Mouse (Mus musculus) forebrain, embryonic 11.5 days (tissue): ENCODE data around the gene Cdh13. TPM values are rescaled to one million over a fixed set of nuclear protein-coding genes. Genes with fewer than 3 reads are reported as not detected.

Experiments used
- ATAC-seq: fragments of 200-750 bp; cut with Nextera tagmentation; replicated peaks from 2 replicates; pipeline ENCODE4 v1.8.0; 2017; ENCODE audit warnings: moderate TSS enrichment; ENCODE audit not compliant: low FRiP score
- DNase-seq: peaks from one replicate; pipeline ENCODE4 v3.0.0-alpha.2; 2017; ENCODE audit warnings: low spot score
- H3K27ac ChIP-seq: fragments of 300-500 bp; sonication (generic); 2 replicates; pipeline ENCODE4 v1.5.1; 2014; ENCODE audit warnings: low read depth, low read length
- H3K27me3 ChIP-seq: fragments of 300-500 bp; sonication (generic); 2 replicates; pipeline ENCODE4 v1.6.1; 2014; ENCODE audit warnings: mild to moderate bottlenecking, low read length, mixed read lengths; ENCODE audit not compliant: control insufficient read depth, insufficient read depth
- H3K36me3 ChIP-seq: fragments of 300-500 bp; sonication (generic); 2 replicates; pipeline ENCODE4 v1.6.1; 2014; ENCODE audit warnings: mild to moderate bottlenecking, low read length, moderate library complexity, mixed read lengths; ENCODE audit not compliant: control insufficient read depth, insufficient read depth
- H3K4me1 ChIP-seq: fragments of 300-500 bp; sonication (generic); replicated peaks from 2 replicates; pipeline ENCODE4 v1.6.1; 2014; ENCODE audit warnings: low read length, mixed read lengths; ENCODE audit not compliant: control insufficient read depth, insufficient read depth
- H3K4me2 ChIP-seq: fragments of 300-500 bp; sonication (generic); 2 replicates; pipeline ENCODE4 v1.6.1; 2014; ENCODE audit warnings: low read depth, mild to moderate bottlenecking, low read length, moderate library complexity, mixed read lengths; ENCODE audit not compliant: severe bottlenecking
- H3K4me3 ChIP-seq: fragments of 300-500 bp; sonication (generic); 2 replicates; pipeline ENCODE4 v1.5.1; 2014; ENCODE audit warnings: low read depth, low read length
- H3K9ac ChIP-seq: fragments of 300-500 bp; sonication (generic); 2 replicates; pipeline ENCODE4 v1.6.1; 2014; ENCODE audit warnings: low read length
- H3K9me3 ChIP-seq: fragments of 300-500 bp; sonication (generic); 2 replicates; pipeline ENCODE4 v1.6.1; 2016; ENCODE audit warnings: low read length, mixed read lengths; ENCODE audit not compliant: control insufficient read depth
- WGBS: fragments of 180-500 bp; shearing (Covaris S2); extraction: QIAGEN DNeasy Blood & Tissue Kit; methylation state at CpG from one replicate; pipeline ENCODE4 v1.1.7; 2014; 5-methylcytosine and 5-hydroxymethylcytosine counted together
- polyA plus RNA-seq: library from polyadenylated mRNA; unstranded; fragments of >200 nt; fragmentation: Nextera tagmentation; extraction: Ambion mirVana; gene quantifications from 2 replicates; pipeline ENCODE4 v1.2.1, GENCODE M21; 2014

Gene Cdh13
- 5.6 and 7.4 TPM in 2 replicates for polyA plus RNA-seq

DNA sequence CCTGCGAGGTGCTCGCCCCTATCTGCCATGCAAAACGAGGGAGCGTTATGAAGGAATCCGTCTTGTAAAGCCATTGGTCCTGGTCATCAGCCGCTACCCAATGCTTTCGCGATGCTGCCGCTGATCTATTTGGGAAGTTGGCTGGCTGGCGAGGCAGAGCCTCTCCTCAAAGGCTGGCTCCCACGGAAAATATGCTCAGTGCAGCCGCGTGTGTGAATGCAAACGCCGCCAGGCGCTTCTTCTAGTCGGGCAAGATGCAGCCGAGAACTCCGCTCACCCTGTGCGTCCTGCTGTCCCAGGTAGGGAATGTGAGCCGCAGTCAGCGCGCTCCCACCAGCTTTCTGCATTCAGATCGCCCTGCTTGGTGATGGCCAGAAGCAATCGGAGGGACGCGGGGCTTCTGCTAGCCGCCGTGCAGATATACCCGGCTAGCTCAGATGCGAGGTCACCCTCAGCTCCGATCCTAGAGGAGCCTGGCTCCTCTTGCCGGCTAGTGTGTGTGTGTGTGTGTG, at the start of gene Cdh13:
Gene Cdh13, plus strand, starts transcription at position 134 of the 512 bp plus-strand sequence.
- no peaks in the 10 kb centered on the region for H3K9me3 ChIP-seq
- H3K4me2 ChIP-seq = peak within 1 kb of the TSS; percentile 94
- H3K36me3 ChIP-seq = no peaks in the 10 kb centered on the region
- H3K27ac ChIP-seq = 0 out of 2 replicates have a peak within 1 kb of the TSS, but pooled peaks have one; percentile 15
- H3K4me3 ChIP-seq = peak within 1 kb of the TSS; percentile 44
- WGBS = under 1% methylated on average over 33 of the region's 33 CpGs
- DNase-seq (peak; percentile 79), ATAC-seq (peak; percentile 44)
- peaks cover 7% of the 10 kb centered on the region for H3K27me3 ChIP-seq
- peaks cover 5% of the 10 kb centered on the region; the same call in 1 of the 2 replicates for H3K4me1 ChIP-seq
- peak within 1 kb of the TSS; percentile 77 for H3K9ac ChIP-seq

- WGBS = 89% methylated on average over 7 of the region's 7 CpGs
- no peak for ATAC-seq
- Histone ChIP-seq H3K9me3 (no peaks in the 10 kb centered on the region), H3K4me2 (no peak overlapping the region), H3K27me3 (no peaks in the 10 kb centered on the region), H3K9ac (no peak overlapping the region), H3K27ac (no peak overlapping the region), H3K4me1 (no peaks in the 10 kb centered on the region), H3K36me3 (no peaks in the 10 kb centered on the region), H3K4me3 (no peak overlapping the region)
- no peak for DNase-seq
Observed at GRCm38 (mm10) chr8:118235626-118236025, 47.9 kb upstream of the Cdh13 start.

GRCm38 (mm10) chr8:118237150-118237620, 46.3 kb upstream of the Cdh13 start:
- ATAC-seq = no peak
- H3K4me3 ChIP-seq = no peak overlapping the region
- no peak overlapping the region for H3K4me2 ChIP-seq
- no peaks in the 10 kb centered on the region for H3K27me3 ChIP-seq
- no peak overlapping the region for H3K9ac ChIP-seq
- no peak for DNase-seq
- no peaks in the 10 kb centered on the region for H3K4me1 ChIP-seq
- 77% methylated on average over 11 of the region's 11 CpGs for WGBS
- no peak overlapping the region for H3K27ac ChIP-seq
- H3K36me3 ChIP-seq = no peaks in the 10 kb centered on the region
- H3K9me3 ChIP-seq = no peaks in the 10 kb centered on the region

- H3K4me2 ChIP-seq = no peak overlapping the region
- no peaks in the 10 kb centered on the region for H3K9me3 ChIP-seq
- ATAC-seq (no peak), DNase-seq (no peak)
- WGBS = 91% methylated on average over 5 of the region's 5 CpGs
- no peaks in the 10 kb centered on the region for H3K36me3 ChIP-seq
- H3K27me3 ChIP-seq = no peaks in the 10 kb centered on the region
- H3K4me1 ChIP-seq = no peaks in the 10 kb centered on the region
- H3K27ac ChIP-seq = no peak overlapping the region
- no peak overlapping the region for H3K4me3 ChIP-seq
- H3K9ac ChIP-seq = no peak overlapping the region
Observed at GRCm38 (mm10) chr8:118238156-118238555, 45.4 kb upstream of the Cdh13 start.

DNA sequence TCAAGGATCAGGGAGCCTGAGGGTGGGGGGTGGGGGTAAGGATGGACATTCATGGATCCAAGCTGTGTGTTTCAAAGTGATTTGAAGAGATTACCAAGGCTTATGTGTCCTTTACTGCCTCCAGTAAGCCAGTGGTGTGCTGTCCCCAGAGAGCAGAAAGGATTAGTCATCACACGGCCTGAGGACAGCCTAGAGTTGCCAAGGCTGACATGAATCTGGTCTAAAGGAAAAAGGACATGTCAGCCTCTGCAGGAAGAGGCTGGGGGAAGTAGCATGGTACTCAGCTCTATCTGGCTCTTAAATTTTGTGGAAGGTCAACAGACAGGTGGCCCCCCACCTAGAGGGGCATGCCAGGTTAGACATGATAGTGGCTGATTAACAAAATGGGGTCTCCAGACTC, 44.3 kb upstream of the Cdh13 start:
- WGBS = 55% methylated on average over 1 of the region's 1 CpGs
- H3K4me3 ChIP-seq = no peak overlapping the region
- no peaks in the 10 kb centered on the region for H3K36me3 ChIP-seq
- no peak overlapping the region for H3K27ac ChIP-seq
- ATAC-seq (no peak), DNase-seq (no peak)
- H3K27me3 ChIP-seq = no peaks in the 10 kb centered on the region
- H3K9me3 ChIP-seq = no peaks in the 10 kb centered on the region
- H3K4me2 ChIP-seq = no peak overlapping the region
- H3K9ac ChIP-seq = no peak overlapping the region
- H3K4me1 ChIP-seq = no peaks in the 10 kb centered on the region

DNA sequence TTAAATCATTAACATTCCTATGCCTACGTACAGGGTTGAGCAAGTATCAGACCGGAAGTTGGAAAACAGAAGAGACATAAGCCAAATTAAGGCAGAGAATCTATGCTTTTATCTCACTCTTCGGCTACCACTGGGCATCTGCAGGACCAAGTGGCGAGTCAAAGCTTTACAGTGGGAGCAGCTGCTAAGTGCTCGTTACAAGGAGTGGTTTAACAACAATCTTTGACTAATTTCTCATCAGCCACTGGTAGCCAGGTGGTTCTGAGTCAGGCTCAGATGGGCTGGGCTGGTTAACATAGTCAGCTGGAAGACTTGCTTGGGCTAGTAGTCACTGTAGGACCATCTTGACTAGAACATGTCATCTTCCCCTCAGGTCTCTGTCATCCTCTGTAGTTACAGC, 34.2 kb upstream of the Cdh13 start:
- H3K9ac ChIP-seq = no peak overlapping the region
- no peak for ATAC-seq

GRCm38 (mm10) chr8:118249923-118250322, 33.6 kb upstream of the Cdh13 start:
- H3K4me2 ChIP-seq = no peak overlapping the region
- DNase-seq (no peak), ATAC-seq (no peak)
- no peak overlapping the region for H3K27ac ChIP-seq
- no peak overlapping the region for H3K9ac ChIP-seq
- no peaks in the 10 kb centered on the region for H3K4me1 ChIP-seq
- no peaks in the 10 kb centered on the region for H3K36me3 ChIP-seq
- H3K9me3 ChIP-seq = no peaks in the 10 kb centered on the region
- no peaks in the 10 kb centered on the region for H3K27me3 ChIP-seq
- 90% methylated on average over 7 of the region's 7 CpGs for WGBS
- no peak overlapping the region for H3K4me3 ChIP-seq

More for the DNA sequence above, 34.2 kb upstream of the Cdh13 start:
- H3K27ac ChIP-seq = no peak overlapping the region
- no peaks in the 10 kb centered on the region for H3K27me3 ChIP-seq
- H3K4me2 ChIP-seq = no peak overlapping the region
- H3K4me1 ChIP-seq = no peaks in the 10 kb centered on the region
- DNase-seq = no peak
- H3K4me3 ChIP-seq = no peak overlapping the region
- no peaks in the 10 kb centered on the region for H3K36me3 ChIP-seq
- H3K9me3 ChIP-seq = no peaks in the 10 kb centered on the region
- 83% methylated on average over 5 of the region's 5 CpGs for WGBS

DNA sequence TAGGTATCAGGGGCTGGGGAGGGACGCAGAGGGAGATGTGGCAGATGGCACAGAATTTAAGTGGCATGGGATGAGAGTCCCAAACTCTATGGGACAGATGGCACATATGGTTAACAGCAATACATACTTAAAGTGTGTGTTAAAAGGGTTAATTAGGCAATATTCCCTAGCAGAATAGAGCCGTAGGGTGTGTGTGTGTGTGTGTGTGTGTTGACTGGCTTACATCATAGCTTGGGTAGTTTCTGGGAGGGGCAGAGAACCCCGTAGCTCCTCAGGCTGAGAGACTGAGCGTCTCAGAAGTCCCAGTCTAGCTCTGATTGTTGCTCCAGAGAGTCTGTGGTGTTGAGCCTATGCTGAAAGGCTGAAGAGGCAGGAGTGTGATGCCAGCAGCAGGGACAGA, 20.4 kb upstream of the Cdh13 start:
- Histone ChIP-seq H3K4me2 (no peak overlapping the region), H3K9me3 (no peaks in the 10 kb centered on the region), H3K27ac (no peak overlapping the region), H3K4me1 (no peaks in the 10 kb centered on the region), H3K36me3 (no peaks in the 10 kb centered on the region), H3K4me3 (no peak overlapping the region), H3K27me3 (no peaks in the 10 kb centered on the region), H3K9ac (no peak overlapping the region)
- ATAC-seq (no peak), DNase-seq (no peak)
- 77% methylated on average over 4 of the region's 4 CpGs for WGBS

DNA sequence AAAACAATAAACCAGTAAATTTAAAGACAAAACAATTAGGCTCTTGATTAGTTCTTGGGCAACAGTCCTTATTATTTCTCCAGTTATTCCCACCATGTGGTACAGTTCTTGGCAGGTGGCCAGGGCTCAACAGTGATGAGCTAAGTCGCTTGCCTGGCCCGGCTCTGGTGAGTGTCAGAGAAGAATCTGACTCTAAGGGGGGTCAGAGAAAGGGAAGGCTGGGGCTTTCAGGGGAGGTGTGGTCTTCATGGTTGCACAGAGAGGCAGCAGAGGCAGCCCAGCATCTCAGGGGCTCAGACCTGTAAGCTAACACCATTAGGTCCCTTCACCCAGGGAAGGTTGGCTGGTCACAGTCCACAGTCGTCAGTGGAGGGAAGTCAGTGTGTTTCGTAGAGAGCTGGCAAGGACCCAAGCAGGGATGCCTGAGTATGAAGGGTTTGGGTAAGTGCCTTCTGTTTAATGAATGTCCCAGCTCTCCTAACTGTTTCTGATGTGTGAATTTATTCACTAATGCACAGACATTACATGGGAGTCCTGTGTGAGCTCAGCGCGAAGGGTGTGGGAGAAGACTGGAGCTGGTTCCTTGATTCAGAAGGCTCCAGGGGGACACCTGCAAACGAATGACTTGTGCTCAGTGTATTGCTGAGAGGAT, 12.7 kb upstream of the Cdh13 start:
- Histone ChIP-seq H3K27me3 (no peaks in the 10 kb centered on the region), H3K36me3 (no peaks in the 10 kb centered on the region), H3K9me3 (no peaks in the 10 kb centered on the region), H3K4me2 (no peak overlapping the region), H3K4me1 (no peaks in the 10 kb centered on the region), H3K4me3 (no peak overlapping the region), H3K27ac (no peak overlapping the region), H3K9ac (no peak overlapping the region)
- DNase-seq = peak; percentile 54
- 72% methylated on average over 7 of the region's 7 CpGs for WGBS
- ATAC-seq = no peak
